Mouse (Mus musculus) T-cell, adult 66 days (primary cell): ENCODE measurements around the gene Hnf1a. TPM values are rescaled to one million over a fixed set of nuclear protein-coding genes. Genes with fewer than 3 reads are reported as not detected.

Experiments used
- total RNA-seq, 2 experiments: library from RNA; stranded (reverse); gene quantifications; 3 replicates in 1 of 2; 4 replicates in 1 of 2; pipeline ENCODE4 v1.2.4; 2023

Gene Hnf1a
- total RNA-seq = not detected

DNA sequence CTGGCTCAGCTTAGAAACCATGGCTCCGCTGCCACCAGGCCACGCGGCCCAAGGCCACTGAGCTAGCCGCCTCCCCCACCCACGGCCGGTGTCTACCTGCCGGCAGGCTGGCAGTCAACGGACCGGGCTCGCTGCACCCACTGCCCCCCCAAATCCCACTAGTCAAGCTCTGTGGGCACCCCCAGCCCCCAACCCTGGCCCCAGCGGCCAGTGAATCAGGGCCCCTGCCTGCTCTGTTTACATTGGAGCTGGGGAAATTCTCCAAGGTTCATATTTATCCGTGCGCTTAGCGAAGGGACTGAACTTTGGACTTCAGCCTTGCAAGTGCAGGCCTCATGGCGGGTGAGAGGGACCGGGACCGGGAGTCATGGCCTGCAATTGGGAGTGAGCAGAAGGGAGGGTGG lies at the start of gene Hnf1a:
Gene Hnf1a (minus strand): TSS at position 271 of the 404 bp plus-strand sequence.

DNA sequence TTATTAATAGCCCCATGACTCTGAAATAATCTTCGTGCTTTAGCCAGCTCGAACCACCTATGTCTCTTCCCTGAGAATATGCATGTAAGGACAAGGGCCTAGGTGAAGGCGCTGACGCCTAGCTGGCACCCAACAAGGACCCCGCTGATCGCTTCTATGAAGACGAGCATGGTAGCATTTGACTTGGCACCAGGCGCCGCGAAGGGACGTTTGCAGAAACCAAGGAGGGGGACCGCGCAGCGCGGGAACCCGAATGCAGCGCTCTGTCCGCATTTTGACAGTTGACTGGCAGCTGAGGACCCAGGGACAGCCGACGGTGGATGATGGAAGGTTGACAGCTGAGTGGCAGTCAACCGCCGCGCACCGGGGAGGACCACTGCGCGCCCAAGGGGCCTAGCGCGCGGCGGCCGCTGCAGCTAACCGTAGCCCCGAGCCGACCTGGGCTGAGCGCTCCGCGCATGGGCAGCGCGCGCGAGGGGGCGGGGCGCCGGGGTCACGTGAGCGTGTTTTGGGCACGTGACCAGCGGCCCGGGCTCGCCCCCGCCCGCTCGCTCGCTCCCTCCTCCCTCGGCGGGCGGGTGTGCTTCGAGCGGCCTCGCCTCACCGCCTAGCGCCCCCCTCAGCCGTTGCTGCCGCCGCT lies 39.8 kb upstream of the Hnf1a start, which contains the start of gene Sppl3:
Gene Sppl3 (plus strand): TSS at position 561 of the 640 bp plus-strand sequence.

DNA sequence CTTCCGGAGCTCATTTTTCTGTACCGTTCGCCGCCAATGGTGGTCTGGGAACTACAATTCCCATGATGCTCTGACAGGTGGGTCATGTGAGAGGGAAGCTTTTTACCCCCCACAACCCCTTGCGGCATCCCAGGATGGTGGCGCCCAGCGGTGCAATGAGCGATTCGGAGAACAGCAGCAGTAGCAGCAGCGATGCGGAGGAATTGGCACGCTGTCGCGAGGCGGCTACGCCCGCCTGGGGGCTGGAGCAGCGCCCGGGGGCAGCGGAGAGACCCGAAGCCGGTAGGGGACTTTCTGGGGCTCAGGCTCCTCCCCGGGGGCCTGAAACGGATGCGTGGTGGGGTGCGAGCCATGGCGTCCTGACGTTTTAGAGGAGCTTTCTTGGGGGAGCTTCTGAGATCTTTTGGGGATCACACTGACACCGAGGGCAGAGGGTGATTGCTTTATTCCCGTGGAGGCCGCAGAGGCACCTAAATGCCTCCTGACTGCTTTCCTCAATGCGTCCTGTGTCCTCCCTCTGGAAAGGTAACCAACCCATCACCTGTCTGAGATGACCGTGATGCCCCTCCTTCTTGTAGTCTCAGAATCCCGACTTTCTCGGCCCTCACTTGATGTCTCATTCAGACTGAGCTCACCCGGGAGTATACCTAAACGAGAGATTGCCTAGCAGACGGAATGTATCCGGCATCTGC lies 28.7 kb downstream of the Hnf1a start, which contains the start of gene 2210016L21Rik:
Gene 2210016L21Rik (plus strand): TSS at position 85 of the 692 bp plus-strand sequence.

DNA sequence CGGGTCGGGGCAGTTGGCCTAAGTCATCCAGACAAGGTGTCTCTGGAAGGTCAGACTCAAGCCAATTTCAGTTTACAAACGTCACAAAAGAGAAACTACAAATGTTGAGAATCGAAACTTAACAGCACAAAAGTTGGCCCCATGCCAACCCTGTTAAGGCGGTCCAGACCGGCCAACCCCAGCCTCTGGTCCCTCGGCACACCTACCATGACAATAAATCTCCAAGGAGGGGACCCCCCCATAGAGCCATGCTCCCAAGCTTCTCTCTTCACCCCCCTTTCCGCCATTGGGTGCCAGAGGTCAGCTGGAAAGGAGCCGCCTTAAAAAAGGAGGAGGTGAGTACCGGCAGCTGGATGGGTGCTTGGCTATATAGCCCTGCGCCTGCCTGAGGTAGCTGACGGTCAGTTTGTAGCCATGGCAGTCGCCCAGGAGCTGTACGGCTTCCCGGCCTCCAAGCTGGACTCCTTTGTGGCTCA lies 47.9 kb downstream of the Hnf1a start, which contains the start of gene Oasl1:
Gene Oasl1 (plus strand): TSS at position 243 of the 476 bp plus-strand sequence.

Other genes with a start within 250 kb of the Hnf1a start
- gene Ankrd13a, start 196.4 kb downstream of the Hnf1a start, total RNA-seq = 100 to 1,000 TPM; 137 to 146 TPM
- gene Git2, start 195.6 kb downstream of the Hnf1a start, total RNA-seq = 100 to 1,000 TPM; 177 to 195 TPM
- 10 to 100 TPM; 46.8 to 58.9 TPM for gene 1500011B03Rik, start 147.6 kb downstream of the Hnf1a start, total RNA-seq
- gene 4930519G04Rik, start 117.4 kb downstream of the Hnf1a start, total RNA-seq = not detected
- gene Gm9936, start 112.4 kb downstream of the Hnf1a start, total RNA-seq = not detected
- gene Oasl2, start 74.2 kb downstream of the Hnf1a start, total RNA-seq = 1 to 10 TPM; 4.9 to 9.6 TPM
- gene Oasl1, start 47.9 kb downstream of the Hnf1a start, total RNA-seq = 1 to 10 TPM; 3.2 TPM
- 10 to 100 TPM; 33.9 to 35.1 TPM for gene 2210016L21Rik, start 28.9 kb downstream of the Hnf1a start, total RNA-seq
- 10 to 100 TPM; 65.3 to 67.6 TPM for gene Sppl3, start 40.0 kb upstream of the Hnf1a start, total RNA-seq
- gene Gm10401, start 127.2 kb upstream of the Hnf1a start, total RNA-seq = not detected
- 10 to 100 TPM; 28.8 to 33.1 TPM for gene Acads, start 148.3 kb upstream of the Hnf1a start, total RNA-seq
- gene Unc119b, start 163.9 kb upstream of the Hnf1a start, total RNA-seq = 10 to 100 TPM; 29.4 to 36.9 TPM
- gene Mlec, start 187.1 kb upstream of the Hnf1a start, total RNA-seq = 10 to 100 TPM; 80.2 to 90.7 TPM
- gene Cabp1, start 223.3 kb upstream of the Hnf1a start, total RNA-seq = 1 to 10 TPM in 1 of 2 experiments, not detected in 1; 1.0 TPM